Mouse (Mus musculus): ENCODE measurements around the gene Fbxw8. TPM values are rescaled to one million over a fixed set of nuclear protein-coding genes. Genes with fewer than 3 reads are reported as not detected.

Gene Fbxw8
- polyA plus RNA-seq, 1 experiment from 2014 or later = 18.1 TPM

DNA sequence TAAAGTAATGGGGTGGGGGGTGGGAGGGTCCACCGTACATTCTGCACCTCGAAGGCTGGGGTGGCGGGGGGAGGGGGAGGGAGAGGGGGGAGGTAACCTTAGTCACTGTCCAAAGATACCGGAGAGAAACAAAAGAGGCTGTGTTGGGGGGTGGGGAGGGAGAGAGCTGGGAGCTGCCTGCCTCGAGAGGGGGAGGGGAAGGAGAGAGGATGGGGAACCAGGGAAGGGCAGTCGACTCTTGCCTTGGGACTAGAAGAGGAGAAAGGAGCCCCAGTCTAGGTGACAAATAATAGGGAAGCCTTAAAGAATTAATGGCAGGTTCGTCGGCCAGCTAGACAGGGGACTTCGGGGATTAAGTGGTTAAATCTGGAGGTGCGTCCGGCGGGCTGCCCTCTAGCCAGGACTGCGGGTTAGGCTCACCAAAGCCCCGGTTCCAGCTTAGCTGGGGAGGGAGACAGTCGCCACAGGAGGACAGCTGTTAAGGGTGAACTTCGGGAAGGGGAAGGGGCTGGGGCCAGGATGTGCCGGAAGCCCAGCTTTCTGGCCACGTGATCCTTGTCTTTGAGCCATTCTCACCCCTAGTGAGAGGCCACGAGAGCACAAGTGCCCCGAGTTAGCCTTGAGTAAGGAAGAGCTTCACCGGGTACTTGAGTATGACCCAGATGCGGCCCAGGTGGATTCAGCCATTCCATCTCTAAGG, 19.2 kb upstream of the Fbxw8 start:
- H3K27ac ChIP-seq = no peak overlapping the region
- no peaks in the 10 kb centered on the region for H3K36me3 ChIP-seq
- ATAC-seq (replicated peaks; ENCODE audit: insufficient number of reproducible peaks, insufficient read depth, low FRiP score, low read depth) = no peak
- H3K4me2 ChIP-seq = peak overlapping the region; percentile 55
- H3K4me3 ChIP-seq = peak overlapping the region; percentile 28
- no peak overlapping the region for H3K9ac ChIP-seq
- H3K27me3 ChIP-seq = peaks cover 64% of the 10 kb centered on the region
- peaks cover 29% of the 10 kb centered on the region for H3K4me1 ChIP-seq (replicated peaks)
- under 1% methylated on average over 22 of the region's 22 CpGs for WGBS
- no peaks in the 10 kb centered on the region for H3K9me3 ChIP-seq (replicated peaks)

DNA sequence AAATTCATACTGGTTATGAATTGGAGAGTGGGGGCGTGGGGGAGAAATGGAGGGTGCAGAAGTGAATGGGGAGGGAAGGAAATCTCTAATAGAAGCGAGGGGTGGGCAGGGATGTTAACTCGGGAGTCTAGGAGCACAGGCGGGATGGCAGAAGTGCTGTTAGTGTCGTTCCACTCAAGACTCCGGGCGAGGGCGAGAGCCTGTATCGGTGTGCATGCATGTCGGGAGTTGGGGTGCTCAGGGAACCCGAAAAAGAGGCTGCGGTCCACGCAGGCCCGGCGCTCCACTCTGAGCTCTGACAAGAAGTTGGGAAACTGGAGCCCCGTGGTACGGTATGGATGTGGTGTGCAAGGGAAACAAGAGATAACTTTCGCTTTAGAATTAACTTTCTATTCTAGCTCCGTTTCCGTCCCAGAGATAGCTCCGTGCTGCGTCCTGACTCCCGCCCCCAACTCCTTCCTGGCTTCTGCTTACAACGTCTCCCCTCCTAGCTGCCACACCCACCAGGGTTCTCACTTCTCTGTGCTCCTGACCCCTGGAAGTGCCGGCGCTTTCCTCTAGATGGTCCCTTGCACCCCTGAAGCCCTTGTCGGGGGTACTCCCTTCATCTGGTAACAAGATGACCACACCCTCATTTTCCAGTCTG, 16.9 kb upstream of the Fbxw8 start:
- peaks cover 34% of the 10 kb centered on the region for H3K4me1 ChIP-seq (replicated peaks)
- H3K27me3 ChIP-seq = peaks cover 80% of the 10 kb centered on the region
- under 1% methylated on average over 27 of the region's 27 CpGs for WGBS
- H3K36me3 ChIP-seq = no peaks in the 10 kb centered on the region
- H3K4me3 ChIP-seq = peak overlapping the region; percentile 50
- peak overlapping the region; percentile 81 for H3K4me2 ChIP-seq
- ATAC-seq (replicated peaks; ENCODE audit: insufficient number of reproducible peaks, insufficient read depth, low FRiP score, low read depth) = no peak
- no peaks in the 10 kb centered on the region for H3K9me3 ChIP-seq (replicated peaks)
- peak overlapping the region; percentile 26; the same call in 1 of the 2 replicates for H3K9ac ChIP-seq
- no peak overlapping the region for H3K27ac ChIP-seq

DNA sequence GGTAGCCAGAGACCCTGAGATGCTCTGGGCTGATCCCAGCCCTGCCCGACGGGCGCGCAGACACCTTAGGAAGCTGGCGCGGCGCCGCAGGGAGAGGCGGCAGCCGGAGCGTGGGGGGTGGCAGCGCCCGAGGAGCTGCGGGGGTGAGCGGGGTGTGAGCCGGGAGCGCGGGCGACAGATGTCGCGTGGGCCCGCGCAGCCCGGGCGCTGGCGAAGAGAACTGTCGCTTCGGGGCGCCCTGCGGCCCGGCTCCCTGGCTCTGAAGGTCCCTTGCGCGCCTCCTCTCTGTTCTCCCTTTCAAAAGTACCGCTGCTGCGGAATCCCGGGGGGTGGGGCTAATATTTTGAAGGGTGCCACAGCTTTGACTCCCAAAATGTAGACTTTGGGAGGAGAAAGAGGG, 16.4 kb upstream of the Fbxw8 start:
- no peaks in the 10 kb centered on the region for H3K9me3 ChIP-seq (replicated peaks)
- H3K4me3 ChIP-seq = peak overlapping the region; percentile 50
- no peaks in the 10 kb centered on the region for H3K36me3 ChIP-seq
- under 1% methylated on average over 36 of the region's 36 CpGs for WGBS
- H3K9ac ChIP-seq = peak overlapping the region; percentile 26; the same call in 1 of the 2 replicates
- H3K4me1 ChIP-seq (replicated peaks) = peaks cover 34% of the 10 kb centered on the region
- H3K27me3 ChIP-seq = peaks cover 78% of the 10 kb centered on the region
- H3K27ac ChIP-seq = no peak overlapping the region
- no peak for ATAC-seq (replicated peaks; ENCODE audit: insufficient number of reproducible peaks, insufficient read depth, low FRiP score, low read depth)
- H3K4me2 ChIP-seq = peak overlapping the region; percentile 81

DNA sequence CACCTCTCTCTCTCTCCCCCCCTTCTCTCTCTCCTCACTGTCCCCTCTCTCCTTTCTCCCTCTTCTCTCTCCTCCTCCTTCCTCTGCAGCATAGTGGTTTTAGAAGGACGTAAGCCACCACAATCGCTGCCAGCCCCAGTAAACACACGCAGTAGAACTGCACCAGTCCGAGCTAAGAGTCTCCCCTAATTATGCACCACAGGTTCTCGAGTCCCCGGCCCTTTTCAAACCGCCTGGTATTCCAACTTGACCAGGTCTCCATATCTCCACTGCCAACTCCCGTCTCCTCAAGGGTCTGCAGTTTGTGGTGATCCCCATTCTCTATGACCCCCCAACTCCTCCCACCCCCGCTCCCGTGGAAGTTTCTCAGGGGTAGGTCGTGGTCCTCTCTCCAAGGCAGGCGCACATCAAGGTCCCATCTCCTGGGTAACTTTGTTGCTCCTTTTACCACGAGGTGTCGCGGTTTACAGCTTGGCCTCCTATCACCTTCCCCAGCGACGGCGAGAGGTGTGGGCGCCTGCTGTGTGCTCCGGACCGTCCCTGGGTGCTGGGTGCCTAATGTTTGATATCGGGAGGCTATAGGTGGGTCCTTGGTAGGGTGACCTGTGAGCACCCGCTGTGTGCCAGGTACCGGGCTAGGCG, 15.7 kb upstream of the Fbxw8 start:
- 1% methylated on average over 25 of the region's 25 CpGs for WGBS
- Histone ChIP-seq H3K9me3 (replicated peaks) (no peaks in the 10 kb centered on the region), H3K27ac (no peak overlapping the region), H3K27me3 (peaks cover 78% of the 10 kb centered on the region), H3K9ac (no peak overlapping the region), H3K4me1 (replicated peaks) (peaks cover 34% of the 10 kb centered on the region), H3K36me3 (no peaks in the 10 kb centered on the region), H3K4me3 (peak overlapping the region; percentile 50), H3K4me2 (peak overlapping the region; percentile 81)
- ATAC-seq (replicated peaks; ENCODE audit: insufficient number of reproducible peaks, insufficient read depth, low FRiP score, low read depth) = peak; percentile 30; the same call in 1 of the 2 replicates

DNA sequence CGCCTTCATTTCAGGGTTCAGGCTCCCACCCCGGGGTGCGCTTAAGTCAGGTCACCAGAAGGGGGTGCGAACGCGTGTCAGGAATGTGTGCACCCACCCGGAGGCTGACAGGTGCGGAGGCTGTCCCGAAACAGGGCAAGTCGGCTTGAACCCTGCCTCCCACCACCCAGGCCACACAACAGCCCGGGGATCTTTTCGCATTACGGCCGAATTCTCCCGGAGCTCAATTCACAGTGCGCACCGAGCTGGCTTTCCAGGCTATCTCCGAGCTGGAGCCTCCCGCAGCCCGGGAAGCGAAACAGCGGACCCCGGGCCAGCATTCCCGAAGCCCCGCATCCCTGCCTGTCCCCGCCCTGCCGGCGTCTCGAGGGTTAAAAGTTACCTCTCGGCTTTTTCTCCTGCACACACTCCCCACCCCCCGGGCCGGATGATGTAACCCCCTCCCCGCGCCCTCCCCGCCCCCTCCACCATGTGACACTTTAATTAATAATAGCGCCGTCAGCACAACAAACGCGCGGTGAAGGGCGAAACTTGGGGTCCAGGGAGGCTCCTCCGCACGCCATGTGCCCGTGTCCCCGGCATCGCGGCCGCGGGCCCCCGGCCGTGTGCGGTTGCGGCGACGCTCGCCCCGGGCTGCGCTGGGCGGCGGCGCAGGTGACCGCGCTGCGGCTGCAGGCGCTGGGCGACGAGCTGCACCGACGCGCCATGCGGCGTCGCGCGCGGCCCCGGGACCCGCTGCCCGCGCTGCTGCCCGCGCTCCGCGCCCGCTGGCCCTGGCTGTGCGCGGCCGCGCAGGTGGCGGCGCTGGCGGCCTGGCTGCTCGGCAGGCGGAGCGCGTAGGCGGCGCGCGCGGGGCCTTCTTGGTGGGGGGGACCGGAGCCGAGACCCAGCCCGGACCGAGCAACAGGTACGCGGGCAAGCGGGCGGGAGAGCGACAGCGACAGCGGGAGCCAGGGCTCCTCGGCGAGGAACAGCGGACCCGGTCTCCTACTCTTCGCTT, 14.3 kb upstream of the Fbxw8 start:
- Histone ChIP-seq H3K9me3 (replicated peaks) (no peaks in the 10 kb centered on the region), H3K4me3 (peak overlapping the region; percentile 56), H3K36me3 (no peaks in the 10 kb centered on the region), H3K27ac (no peak overlapping the region), H3K27me3 (peaks cover 75% of the 10 kb centered on the region), H3K4me2 (peak overlapping the region; percentile 100), H3K9ac (peak overlapping the region; percentile 55), H3K4me1 (replicated peaks) (peaks cover 31% of the 10 kb centered on the region)
- no peak for ATAC-seq (replicated peaks; ENCODE audit: insufficient number of reproducible peaks, insufficient read depth, low FRiP score, low read depth)
- WGBS = under 1% methylated on average over 104 of the region's 117 CpGs

DNA sequence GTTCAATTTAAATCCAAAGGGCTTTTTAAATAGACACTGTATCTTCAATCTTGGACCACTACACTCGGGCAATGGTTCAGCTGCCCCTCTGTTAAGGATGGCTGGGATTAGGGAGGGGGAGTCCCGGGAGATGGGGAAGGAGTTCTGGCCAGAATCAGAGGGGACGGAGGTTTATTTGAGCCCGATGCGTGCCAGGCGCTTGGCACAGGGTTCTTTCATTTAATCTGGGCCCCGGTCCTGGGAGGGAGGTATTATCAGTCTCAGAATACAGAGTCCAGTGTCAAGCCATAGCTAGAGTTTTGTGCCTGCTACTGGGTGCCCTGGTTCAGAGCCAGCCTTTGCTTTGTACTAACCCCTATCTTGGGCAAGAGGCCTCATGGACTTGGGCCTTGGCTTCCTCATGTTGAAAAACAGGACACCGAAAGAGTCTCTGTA, 12.3 kb upstream of the Fbxw8 start:
- H3K36me3 ChIP-seq = no peaks in the 10 kb centered on the region
- 62% methylated on average over 8 of the region's 8 CpGs for WGBS
- H3K4me1 ChIP-seq (replicated peaks) = peaks cover 29% of the 10 kb centered on the region
- H3K27me3 ChIP-seq = peaks cover 75% of the 10 kb centered on the region
- ATAC-seq (replicated peaks; ENCODE audit: insufficient number of reproducible peaks, insufficient read depth, low FRiP score, low read depth) = no peak
- H3K9ac ChIP-seq = no peak overlapping the region
- no peaks in the 10 kb centered on the region for H3K9me3 ChIP-seq (replicated peaks)
- no peak overlapping the region for H3K4me3 ChIP-seq
- no peak overlapping the region for H3K27ac ChIP-seq
- no peak overlapping the region for H3K4me2 ChIP-seq

DNA sequence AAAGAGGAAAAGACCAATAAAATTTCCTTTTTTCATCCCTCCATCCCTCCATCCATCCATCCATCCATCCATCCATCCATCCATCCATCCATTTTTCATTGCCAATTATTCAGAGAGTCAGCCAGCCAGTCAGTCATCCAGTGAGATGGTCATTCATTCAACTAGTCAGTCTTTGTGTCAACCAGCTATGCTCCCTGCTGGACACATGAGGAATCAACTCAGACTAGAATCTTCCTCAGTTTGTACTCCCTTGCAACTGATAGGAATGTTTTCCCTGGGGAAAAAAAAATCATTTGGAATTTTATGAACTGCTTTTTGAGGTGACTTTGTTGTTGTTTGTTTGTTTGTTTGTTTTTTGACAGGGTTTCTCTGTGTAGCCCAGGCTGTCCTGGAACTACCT, 10.2 kb upstream of the Fbxw8 start:
- Histone ChIP-seq H3K27ac (no peak overlapping the region), H3K4me2 (no peak overlapping the region), H3K36me3 (no peaks in the 10 kb centered on the region), H3K9ac (no peak overlapping the region), H3K4me3 (no peak overlapping the region), H3K4me1 (replicated peaks) (peaks cover 11% of the 10 kb centered on the region), H3K9me3 (replicated peaks) (no peaks in the 10 kb centered on the region), H3K27me3 (peaks cover 67% of the 10 kb centered on the region)
- no peak for ATAC-seq (replicated peaks; ENCODE audit: insufficient number of reproducible peaks, insufficient read depth, low FRiP score, low read depth)

DNA sequence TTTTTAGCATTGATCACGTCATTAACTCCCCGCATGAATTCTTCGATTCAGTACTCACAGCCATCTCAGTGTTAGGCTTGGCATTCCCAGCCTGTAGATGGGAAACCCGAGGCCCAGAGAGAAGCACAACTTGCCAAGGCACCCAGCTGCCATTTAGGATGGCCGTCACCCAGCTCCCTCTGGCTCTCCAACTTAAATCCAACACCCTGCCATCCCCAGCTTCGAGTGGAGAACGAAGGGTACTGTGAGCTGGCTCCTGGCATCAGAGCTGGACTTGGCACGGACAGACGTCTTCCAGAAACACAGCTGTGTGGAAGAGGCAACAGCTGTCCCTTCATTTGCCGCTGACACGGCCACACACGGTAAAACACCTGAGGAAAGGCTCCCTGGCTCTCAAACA, 9.3 kb upstream of the Fbxw8 start, which contains the start of gene Hrk:
Gene Hrk, plus strand, starts transcription at position 68 of the 400 bp plus-strand sequence.
- H3K36me3 ChIP-seq = no peaks in the 10 kb centered on the region
- H3K4me2 ChIP-seq = no peak within 1 kb of the TSS
- no peak within 1 kb of the TSS for H3K27ac ChIP-seq
- H3K9me3 ChIP-seq (replicated peaks) = no peaks in the 10 kb centered on the region
- H3K4me1 ChIP-seq (replicated peaks) = peaks cover 6% of the 10 kb centered on the region
- peaks cover 58% of the 10 kb centered on the region for H3K27me3 ChIP-seq
- H3K9ac ChIP-seq = no peak within 1 kb of the TSS
- no peak for ATAC-seq (replicated peaks; ENCODE audit: insufficient number of reproducible peaks, insufficient read depth, low FRiP score, low read depth)
- H3K4me3 ChIP-seq = no peak within 1 kb of the TSS
- 55% methylated on average over 12 of the region's 12 CpGs for WGBS

DNA sequence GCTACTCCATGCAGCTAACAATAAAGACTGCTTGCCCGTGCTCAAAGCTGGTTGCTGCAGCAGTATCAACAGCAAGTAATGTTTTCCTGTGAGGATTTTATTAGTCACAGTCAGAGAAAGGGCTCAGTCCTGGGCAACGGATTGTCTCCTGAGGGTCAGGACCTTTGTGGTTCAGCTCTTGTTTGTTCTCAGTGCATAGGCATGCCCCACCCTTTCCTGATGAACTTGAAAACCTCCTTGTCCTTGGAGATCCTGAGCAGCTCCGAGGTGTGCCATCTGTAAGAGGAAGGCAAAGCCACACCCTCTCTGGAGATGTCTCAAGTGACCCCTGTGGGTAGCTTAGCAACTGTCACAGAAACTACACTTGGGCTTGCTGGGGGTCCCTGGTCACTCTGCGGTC, 5.4 kb upstream of the Fbxw8 start:
- Histone ChIP-seq H3K36me3 (no peaks in the 10 kb centered on the region), H3K4me2 (no peak overlapping the region), H3K27me3 (peaks cover 35% of the 10 kb centered on the region), H3K9me3 (replicated peaks) (no peaks in the 10 kb centered on the region), H3K9ac (no peak overlapping the region), H3K4me1 (replicated peaks) (0 out of 2 replicates have a peak, but pooled peaks cover 5% of the 10 kb centered on the region), H3K4me3 (no peak overlapping the region), H3K27ac (no peak overlapping the region)
- 36% methylated on average over 4 of the region's 4 CpGs for WGBS
- no peak for ATAC-seq (replicated peaks; ENCODE audit: insufficient number of reproducible peaks, insufficient read depth, low FRiP score, low read depth)

DNA sequence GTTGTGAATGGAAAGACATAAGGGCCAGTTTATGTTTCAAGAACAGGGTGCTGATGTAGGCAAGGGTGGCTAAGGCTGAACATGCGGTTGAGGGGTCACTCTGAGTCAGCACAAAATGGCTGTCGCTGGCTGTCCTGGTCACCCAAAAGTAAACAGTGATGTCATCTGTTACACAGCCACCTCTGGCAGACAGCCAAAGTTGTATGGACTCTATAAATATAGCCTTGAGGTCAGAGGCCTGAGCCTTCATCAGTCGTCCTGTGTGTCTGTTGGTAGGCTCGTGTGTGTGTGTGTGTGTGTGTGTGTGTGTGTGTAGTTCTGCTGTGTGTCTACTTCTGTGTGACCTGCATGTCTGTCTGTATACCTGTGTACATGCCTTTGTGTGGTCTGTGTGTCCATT, 1.7 kb upstream of the Fbxw8 start:
- ATAC-seq (replicated peaks; ENCODE audit: insufficient number of reproducible peaks, insufficient read depth, low FRiP score, low read depth) = no peak; the same call in 1 of the 2 replicates
- Histone ChIP-seq H3K9ac (no peak overlapping the region), H3K9me3 (replicated peaks) (no peaks in the 10 kb centered on the region), H3K27ac (no peak overlapping the region), H3K4me3 (no peak overlapping the region), H3K4me1 (replicated peaks) (peaks cover 21% of the 10 kb centered on the region), H3K36me3 (no peaks in the 10 kb centered on the region), H3K27me3 (peaks cover 7% of the 10 kb centered on the region), H3K4me2 (no peak overlapping the region)
- 11% methylated on average over 4 of the region's 4 CpGs for WGBS
